Comparison of ENCODE assay signal across 16 mouse cellular contexts in the genomic region with DNA sequence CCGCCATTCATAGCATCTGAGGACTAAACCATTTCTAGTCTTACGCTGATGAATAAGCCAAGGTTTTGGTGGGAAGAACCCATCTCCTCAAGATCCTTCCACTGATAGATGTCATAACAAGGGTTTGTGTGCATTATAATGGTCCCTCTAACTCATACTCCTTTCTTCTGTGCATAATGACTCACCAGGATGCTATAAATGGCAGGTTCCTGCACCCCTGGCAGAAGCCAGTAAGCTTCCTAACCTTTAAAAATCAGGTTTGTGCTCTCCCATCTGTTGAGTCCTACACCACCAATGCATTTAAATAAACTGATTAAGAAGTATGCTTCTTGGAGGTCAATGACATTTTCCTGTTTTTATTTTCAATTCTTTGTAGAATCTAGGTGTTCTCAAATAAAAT.
"Had no signal": no experiment of that assay in that cellular context is flagged by ENCODE, and none has a peak within 500 bp of the region (broad histone marks: within the 10 kb centered on the region; RNA-seq: fewer than 3 reads in every experiment).

No protein-coding gene starts in this region.

- DNase-seq: cerebellum, adult 9-10 months; cerebellum, adult 9-11 months; cerebellum, postnatal 10 days; cerebellum, postnatal 14 days; cerebellum, postnatal 25 days; cerebellum, postnatal 36 days; embryo, embryonic 11 days; forebrain, postnatal 0 days; gastrocnemius, adult 2 months; gastrocnemius, postnatal 10 days; gastrocnemius, postnatal 14 days; gastrocnemius, postnatal 25 days; gastrocnemius, postnatal 36 days; heart, adult 11 months; heart, adult 18-20 months; heart, adult 2 months had no signal
